Mouse (Mus musculus) MEL (cell line): ENCODE data around the gene Samd10.

Experiments used
- CTCF ChIP-seq, 3 experiments: IDR thresholded peaks in 2 of 3; conservative IDR thresholded peaks in 1 of 3; 2 replicates each; pipeline ENCODE4 v1.5.1; 2011 to 2012; ENCODE audit warnings: low read length in 3 of 3, low read depth in 2 of 3, mild to moderate bottlenecking in 2 of 3, improper control_type of control experiment in 1 of 3, inconsistent platforms in 1 of 3, mixed read lengths in 1 of 3, moderate library complexity in 1 of 3; ENCODE audit not compliant: control insufficient read depth in 1 of 3, insufficient read depth in 1 of 3, poor library complexity in 1 of 3, severe bottlenecking in 1 of 3
- JUND ChIP-seq: IDR thresholded peaks from 2 replicates; pipeline ENCODE4 v1.6.1; 2011; ENCODE audit warnings: low read depth, mild to moderate bottlenecking, improper control_type of control experiment, low read length

GRCm38 (mm10) chr2:181582358-181582757 lies 16.7 kb downstream of the Samd10 start:
- no peak for TF ChIP-seq JUND
- TF ChIP-seq CTCF (IDR thresholded peaks at IDR 0.05 in 2 of 3, conservative IDR thresholded peaks at IDR 0.05 in 1 of 3; ENCODE audit: control insufficient read depth in 1 of 3, insufficient read depth in 1 of 3, low read depth in 2 of 3, low read length in 3 of 3, poor library complexity in 1 of 3, severe bottlenecking in 1 of 3), result no peak
